Mouse (Mus musculus) liver, embryonic 11.5 days (tissue): ENCODE measurements at regions not wholly inside any gene's neighbourhood (a gene's known extent, or its start where the extent isn't known, plus 50 kb on each side); places are given as distances from the start of the nearest gene placed in this dataset.

ENCODE experiments used
- ATAC-seq: fragments of 200-750 bp; cut with Nextera tagmentation; replicated peaks from 2 replicates; pipeline ENCODE4 v1.8.0; 2017; ENCODE audit warnings: moderate number of reproducible peaks, mild to moderate bottlenecking, moderate TSS enrichment, moderate library complexity; ENCODE audit not compliant: low FRiP score
- DNase-seq: peaks from one replicate; pipeline ENCODE4 v3.0.0-alpha.2; 2017; ENCODE audit warnings: low spot score
- H3K27ac ChIP-seq: fragments of 300-500 bp; sonication (generic); 2 replicates; pipeline ENCODE4 v1.5.1; 2014; ENCODE audit warnings: mild to moderate bottlenecking, low read depth, low read length, control low read depth
- H3K27me3 ChIP-seq: fragments of 300-500 bp; sonication (generic); replicated peaks from 2 replicates; pipeline ENCODE4 v1.6.1; 2014; ENCODE audit warnings: low read length, mixed read lengths; ENCODE audit not compliant: control insufficient read depth, insufficient read depth
- H3K36me3 ChIP-seq: fragments of 300-500 bp; sonication (generic); 2 replicates; pipeline ENCODE4 v1.6.1; 2014; ENCODE audit warnings: mild to moderate bottlenecking, low read length, moderate library complexity, mixed read lengths; ENCODE audit not compliant: control insufficient read depth, insufficient read depth
- H3K4me1 ChIP-seq: fragments of 300-500 bp; sonication (generic); replicated peaks from 2 replicates; pipeline ENCODE4 v1.6.1; 2014; ENCODE audit warnings: low read length, mixed read lengths; ENCODE audit not compliant: control insufficient read depth, insufficient read depth
- H3K4me2 ChIP-seq: fragments of 300-500 bp; sonication (generic); 2 replicates; pipeline ENCODE4 v1.6.1; 2014; ENCODE audit warnings: mild to moderate bottlenecking, control low read depth, moderate library complexity
- H3K4me3 ChIP-seq: fragments of 300-500 bp; sonication (generic); 2 replicates; pipeline ENCODE4 v1.5.1; 2014; ENCODE audit warnings: low read depth, low read length, control low read depth
- H3K9ac ChIP-seq: fragments of 300-500 bp; sonication (generic); 2 replicates; pipeline ENCODE4 v1.6.1; 2014; ENCODE audit warnings: low read depth, low read length, control low read depth
- H3K9me3 ChIP-seq: fragments of 300-500 bp; sonication (generic); 2 replicates; pipeline ENCODE4 v1.6.1; 2016; ENCODE audit warnings: low read length, inconsistent platforms, mixed read lengths; ENCODE audit not compliant: control insufficient read depth
- WGBS: fragments of 180-500 bp; shearing (Covaris S2); extraction: QIAGEN DNeasy Blood & Tissue Kit; methylation state at CpG from one replicate; pipeline ENCODE4 v1.1.7; 2014; 5-methylcytosine and 5-hydroxymethylcytosine counted together

DNA sequence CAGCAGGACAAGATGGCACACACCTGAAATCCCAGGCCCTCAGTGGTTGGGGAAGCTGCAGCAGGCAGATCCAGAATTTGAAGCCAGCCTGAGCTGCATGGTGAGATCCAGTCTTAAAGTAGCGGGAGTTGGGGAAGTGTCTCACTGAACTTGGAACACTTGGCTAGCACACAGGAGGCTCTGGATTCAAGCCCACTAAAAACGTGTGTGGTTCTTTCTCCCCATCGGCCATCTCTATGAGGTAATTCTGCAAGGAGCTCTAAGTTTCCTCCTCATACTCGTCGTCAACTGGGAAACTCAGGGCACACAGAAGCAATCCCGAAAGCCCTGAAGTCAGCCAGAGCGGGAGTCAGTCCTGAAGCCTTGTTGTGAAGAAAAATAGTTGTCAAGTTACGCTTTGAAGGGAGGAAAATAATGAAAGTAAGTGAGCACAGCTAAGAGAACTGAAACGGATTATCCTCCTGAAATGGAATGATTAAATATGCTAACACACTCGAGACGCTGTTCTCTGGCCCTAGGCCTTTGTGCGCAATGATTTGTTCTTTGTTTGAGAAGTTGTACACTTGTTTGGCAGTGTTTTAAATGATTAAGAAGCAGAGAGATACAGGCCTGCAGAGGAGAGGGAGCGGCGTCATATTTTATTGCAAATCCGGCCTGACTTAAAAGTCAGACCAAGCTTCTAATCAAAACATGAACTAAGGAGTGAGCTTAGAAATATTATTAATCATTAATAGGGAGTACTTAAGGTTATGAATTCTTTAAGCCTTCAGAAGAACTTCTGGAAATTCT, 69.0 kb upstream of the Ercc4 start:
- H3K9ac ChIP-seq, result no peak overlapping the region
- peaks cover 2% of the 10 kb centered on the region; the same call in 1 of the 2 replicates for H3K9me3 ChIP-seq
- no peak overlapping the region for H3K27ac ChIP-seq
- H3K4me1 ChIP-seq, result no peaks in the 10 kb centered on the region
- H3K27me3 ChIP-seq, result no peaks in the 10 kb centered on the region
- 74% methylated on average over 15 of the region's 15 CpGs for WGBS
- H3K36me3 ChIP-seq, result no peaks in the 10 kb centered on the region
- H3K4me2 ChIP-seq, result no peak overlapping the region
- no peak overlapping the region for H3K4me3 ChIP-seq
- DNase-seq (no peak), ATAC-seq (no peak)

DNA sequence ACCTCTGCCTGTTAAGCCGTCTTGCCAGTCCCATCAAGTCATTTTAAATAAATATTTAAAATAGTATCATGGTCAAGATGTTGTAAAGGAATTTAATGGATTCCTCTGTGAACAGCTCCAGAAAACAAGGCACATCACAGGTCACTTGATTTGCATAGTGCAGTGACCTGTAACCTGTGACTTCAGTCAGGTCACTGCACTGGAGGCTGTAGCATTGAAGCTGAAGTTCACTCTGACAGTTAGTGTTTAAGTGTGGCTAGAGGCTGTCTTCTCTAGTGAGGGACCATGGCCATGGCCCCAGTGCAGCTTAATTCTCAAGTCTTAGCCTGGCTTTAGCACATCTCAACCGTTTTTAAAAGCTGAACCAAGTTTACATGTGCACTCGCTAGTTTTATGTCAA, 68.1 kb upstream of the Ercc4 start:
- no peak overlapping the region for H3K4me2 ChIP-seq
- no peak for DNase-seq
- no peak for ATAC-seq
- H3K27ac ChIP-seq, result no peak overlapping the region
- no peak overlapping the region for H3K9ac ChIP-seq
- no peaks in the 10 kb centered on the region for H3K27me3 ChIP-seq
- peaks cover 2% of the 10 kb centered on the region; the same call in 1 of the 2 replicates for H3K9me3 ChIP-seq
- WGBS, result 70% methylated on average over 3 of the region's 3 CpGs
- no peaks in the 10 kb centered on the region for H3K4me1 ChIP-seq
- no peak overlapping the region for H3K4me3 ChIP-seq
- H3K36me3 ChIP-seq, result no peaks in the 10 kb centered on the region

DNA sequence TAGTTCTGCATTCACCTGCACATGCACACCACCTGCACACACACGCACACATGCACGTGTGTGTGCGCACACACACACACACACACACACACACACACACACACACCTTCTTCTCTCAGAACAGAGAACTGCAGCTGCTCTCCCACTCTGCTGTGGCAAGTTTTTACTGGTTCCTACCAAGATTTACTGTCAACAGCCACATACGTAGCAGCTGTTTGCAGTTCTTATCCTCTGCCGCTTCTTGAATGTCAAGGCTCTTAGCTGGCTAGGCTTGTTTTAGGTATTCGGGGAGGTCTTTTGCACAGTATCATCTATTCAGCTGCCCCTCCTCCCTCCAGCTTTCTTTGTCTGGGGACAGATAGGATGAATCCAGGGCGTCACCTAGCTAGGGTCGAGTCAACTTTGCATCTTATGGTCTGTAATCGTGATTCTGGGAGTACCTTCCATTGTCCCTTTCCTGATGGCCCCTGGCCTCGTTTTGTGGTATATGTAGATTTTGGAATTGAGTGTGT, 64.3 kb upstream of the Ercc4 start:
- no peaks in the 10 kb centered on the region for H3K27me3 ChIP-seq
- H3K4me1 ChIP-seq, result no peaks in the 10 kb centered on the region
- peaks cover 2% of the 10 kb centered on the region; the same call in 1 of the 2 replicates for H3K9me3 ChIP-seq
- H3K27ac ChIP-seq, result no peak overlapping the region
- H3K4me3 ChIP-seq, result no peak overlapping the region
- H3K9ac ChIP-seq, result no peak overlapping the region
- 85% methylated on average over 10 of the region's 10 CpGs for WGBS
- ATAC-seq, result no peak
- H3K4me2 ChIP-seq, result no peak overlapping the region
- no peak for DNase-seq
- no peaks in the 10 kb centered on the region for H3K36me3 ChIP-seq

- H3K4me1 ChIP-seq, result no peaks in the 10 kb centered on the region
- no peak overlapping the region for H3K9ac ChIP-seq
- no peak for ATAC-seq
- DNase-seq, result no peak
- peaks cover 2% of the 10 kb centered on the region; the same call in 1 of the 2 replicates for H3K9me3 ChIP-seq
- H3K4me2 ChIP-seq, result no peak overlapping the region
- H3K27ac ChIP-seq, result no peak overlapping the region
- no peaks in the 10 kb centered on the region for H3K27me3 ChIP-seq
- WGBS, result 68% methylated on average over 6 of the region's 6 CpGs
- no peak overlapping the region for H3K4me3 ChIP-seq
- H3K36me3 ChIP-seq, result no peaks in the 10 kb centered on the region
Measured at GRCm38 (mm10) chr16:13046366-13047120, 62.9 kb upstream of the Ercc4 start.

GRCm38 (mm10) chr16:13049321-13049720, 60.2 kb upstream of the Ercc4 start:
- H3K4me1 ChIP-seq, result no peaks in the 10 kb centered on the region
- no peaks in the 10 kb centered on the region for H3K27me3 ChIP-seq
- no peak overlapping the region for H3K4me3 ChIP-seq
- no peak overlapping the region for H3K27ac ChIP-seq
- no peak overlapping the region for H3K4me2 ChIP-seq
- no peak overlapping the region for H3K9ac ChIP-seq
- ATAC-seq (no peak), DNase-seq (no peak)
- H3K36me3 ChIP-seq, result no peaks in the 10 kb centered on the region
- no peaks in the 10 kb centered on the region for H3K9me3 ChIP-seq
- WGBS, result 86% methylated on average over 4 of the region's 4 CpGs

DNA sequence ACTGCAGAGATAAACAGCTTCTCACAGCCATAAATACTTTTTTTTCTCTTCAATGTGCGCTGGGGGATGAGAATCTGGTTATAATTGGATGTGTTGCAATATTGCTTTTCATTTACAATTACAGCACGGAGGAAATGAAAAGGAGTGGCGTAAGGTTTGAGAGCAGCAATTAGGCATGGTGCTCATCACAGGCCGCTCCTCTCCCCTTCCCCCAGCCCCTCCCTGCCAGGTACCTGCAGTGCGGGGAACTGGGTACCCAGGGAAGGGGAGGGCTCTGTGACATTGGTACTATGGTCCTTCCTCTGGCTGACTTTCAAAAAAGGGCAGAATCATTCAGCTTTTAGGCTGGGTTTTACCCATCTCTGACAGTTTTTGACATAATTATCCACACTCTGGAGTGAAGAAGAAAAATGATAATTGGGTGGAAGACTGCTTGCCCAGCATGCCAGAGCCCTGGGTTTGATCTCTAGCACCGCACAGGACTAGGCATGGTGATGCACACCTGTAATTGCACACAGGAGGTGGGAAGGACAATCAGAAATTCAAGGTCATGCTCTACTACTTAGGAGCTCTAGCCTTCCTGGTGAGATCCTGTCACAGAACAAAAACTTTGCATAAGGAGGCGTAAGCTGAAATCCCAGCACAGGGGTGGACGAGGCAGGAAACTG, 59.1 kb upstream of the Ercc4 start:
- 83% methylated on average over 8 of the region's 8 CpGs for WGBS
- no peak for DNase-seq
- Histone ChIP-seq H3K27ac (no peak overlapping the region), H3K27me3 (no peaks in the 10 kb centered on the region), H3K36me3 (no peaks in the 10 kb centered on the region), H3K4me1 (no peaks in the 10 kb centered on the region), H3K4me3 (no peak overlapping the region), H3K4me2 (no peak overlapping the region), H3K9me3 (no peaks in the 10 kb centered on the region), H3K9ac (no peak overlapping the region)
- ATAC-seq, result no peak

DNA sequence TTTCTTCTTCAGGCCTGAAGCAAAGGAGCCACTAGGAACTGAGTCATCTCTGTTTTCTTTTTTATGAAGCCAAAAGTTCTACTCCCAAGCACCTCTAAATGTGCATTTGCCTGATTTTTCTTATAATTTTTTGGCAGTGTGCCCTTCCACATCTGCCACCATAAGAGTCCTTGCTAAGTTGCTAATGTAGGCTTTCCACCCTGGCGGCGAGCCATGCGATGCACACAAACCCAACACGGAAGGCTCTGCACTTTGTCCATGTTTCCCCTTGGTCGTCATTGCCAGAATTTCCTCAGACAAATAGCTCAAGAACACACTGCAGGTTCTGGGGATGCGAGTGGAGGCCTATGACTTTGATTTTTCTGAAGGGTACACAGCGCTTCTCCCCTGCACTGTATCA, 54.5 kb upstream of the Ercc4 start:
- Histone ChIP-seq H3K9me3 (no peaks in the 10 kb centered on the region), H3K36me3 (no peaks in the 10 kb centered on the region), H3K4me1 (no peaks in the 10 kb centered on the region), H3K27me3 (no peaks in the 10 kb centered on the region), H3K4me2 (no peak overlapping the region), H3K4me3 (no peak overlapping the region), H3K9ac (no peak overlapping the region), H3K27ac (no peak overlapping the region)
- DNase-seq, result no peak
- no peak for ATAC-seq
- WGBS, result 83% methylated on average over 7 of the region's 7 CpGs
